Mouse (Mus musculus) lung, embryonic 14.5 days (tissue): ENCODE results near the gene Pitpnm1. TPM values are rescaled to one million over a fixed set of nuclear protein-coding genes. Genes with fewer than 3 reads are reported as not detected.
"Not testable (repeated sequence)": the region's sequence is repeated elsewhere in the genome, so short reads cannot be mapped to it uniquely, and the experiment has no call there.

ENCODE experiments used
- ATAC-seq: fragments of 200-750 bp; cut with Nextera tagmentation; 2 replicates; pipeline ENCODE4 v1.8.0; 2017; ENCODE audit warnings: mild to moderate bottlenecking, moderate TSS enrichment, moderate library complexity; ENCODE audit not compliant: insufficient read depth
- DNase-seq: peaks from one replicate; pipeline ENCODE4 v3.0.0-alpha.2; 2015
- H3K27ac ChIP-seq: fragments of 300-500 bp; sonication (generic); 2 replicates; pipeline ENCODE4 v1.5.1; 2014; ENCODE audit warnings: low read depth, mild to moderate bottlenecking, moderate library complexity
- H3K27me3 ChIP-seq: fragments of 300-500 bp; sonication (generic); 2 replicates; pipeline ENCODE4 v1.6.1; 2014; ENCODE audit warnings: low read length, control low read depth; ENCODE audit not compliant: insufficient read depth
- H3K36me3 ChIP-seq: fragments of 300-500 bp; sonication (generic); 2 replicates; pipeline ENCODE4 v1.6.1; 2014; ENCODE audit warnings: control low read depth; ENCODE audit not compliant: insufficient read depth
- H3K4me1 ChIP-seq: fragments of 300-500 bp; sonication (generic); 2 replicates; pipeline ENCODE4 v1.6.1; 2014; ENCODE audit warnings: antibody characterized with exemption, control low read depth; ENCODE audit not compliant: insufficient read depth
- H3K4me2 ChIP-seq: fragments of 300-500 bp; sonication (generic); 2 replicates; pipeline ENCODE4 v1.6.1; 2014; ENCODE audit warnings: mild to moderate bottlenecking
- H3K4me3 ChIP-seq: fragments of 300-500 bp; sonication (generic); 2 replicates; pipeline ENCODE4 v1.5.1; 2014; ENCODE audit warnings: low read depth, low read length
- H3K9ac ChIP-seq: fragments of 300-500 bp; sonication (generic); 2 replicates; pipeline ENCODE4 v1.6.1; 2014
- H3K9me3 ChIP-seq: fragments of 300-500 bp; sonication (generic); 2 replicates; pipeline ENCODE4 v1.6.1; 2016; ENCODE audit warnings: low read depth, low read length, control low read depth
- CTCF ChIP-seq: IDR thresholded peaks from 2 replicates; pipeline ENCODE4 v1.5.1; 2016; ENCODE audit warnings: antibody characterized with exemption, low read depth
- WGBS: fragments of 180-500 bp; shearing (Covaris S2); extraction: QIAGEN DNeasy Blood & Tissue Kit; methylation state at CpG from one replicate; pipeline ENCODE4 v1.1.7; 2014; 5-methylcytosine and 5-hydroxymethylcytosine counted together
- polyA plus RNA-seq: library from polyadenylated mRNA; unstranded; fragments of >200 nt; fragmentation: Nextera tagmentation; extraction: Ambion mirVana; gene quantifications from 2 replicates; pipeline ENCODE4 v1.2.1, GENCODE M21; 2014

The Pitpnm1 gene
- polyA plus RNA-seq, 1 experiment from 2014 or later = 5.5 TPM

DNA sequence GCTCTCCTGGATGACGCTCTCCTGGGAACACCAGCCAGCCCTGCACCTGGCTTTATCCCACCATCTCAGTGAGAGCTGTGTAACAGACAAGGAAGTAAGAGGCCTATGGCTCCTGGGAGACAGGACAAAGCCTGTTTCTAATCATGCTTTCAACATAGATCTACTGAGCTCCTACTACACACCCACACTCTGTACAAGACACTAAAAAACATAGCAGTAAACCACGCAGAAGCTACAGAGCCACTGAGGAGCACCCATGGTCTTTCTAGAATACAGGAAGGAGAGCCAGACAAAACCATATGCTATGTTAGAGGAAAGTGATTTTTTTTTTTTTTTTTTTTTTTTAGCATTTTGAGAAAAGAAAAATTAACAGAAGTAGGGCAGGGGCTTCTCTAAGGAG, 18.6 kb downstream of the Pitpnm1 start:
- 99% methylated on average over 2 of the region's 2 CpGs for WGBS
- DNase-seq (no peak), ATAC-seq (no peak)
- peaks cover 3% of the 10 kb centered on the region; the same call in 1 of the 2 replicates for H3K4me1 ChIP-seq
- no peaks in the 10 kb centered on the region for H3K27me3 ChIP-seq
- no peak overlapping the region for H3K4me3 ChIP-seq
- no peaks in the 10 kb centered on the region for H3K9me3 ChIP-seq
- H3K36me3 ChIP-seq = peaks cover 51% of the 10 kb centered on the region
- no peak overlapping the region for H3K9ac ChIP-seq
- H3K4me2 ChIP-seq = no peak overlapping the region
- no peak for TF ChIP-seq CTCF
- no peak overlapping the region for H3K27ac ChIP-seq

DNA sequence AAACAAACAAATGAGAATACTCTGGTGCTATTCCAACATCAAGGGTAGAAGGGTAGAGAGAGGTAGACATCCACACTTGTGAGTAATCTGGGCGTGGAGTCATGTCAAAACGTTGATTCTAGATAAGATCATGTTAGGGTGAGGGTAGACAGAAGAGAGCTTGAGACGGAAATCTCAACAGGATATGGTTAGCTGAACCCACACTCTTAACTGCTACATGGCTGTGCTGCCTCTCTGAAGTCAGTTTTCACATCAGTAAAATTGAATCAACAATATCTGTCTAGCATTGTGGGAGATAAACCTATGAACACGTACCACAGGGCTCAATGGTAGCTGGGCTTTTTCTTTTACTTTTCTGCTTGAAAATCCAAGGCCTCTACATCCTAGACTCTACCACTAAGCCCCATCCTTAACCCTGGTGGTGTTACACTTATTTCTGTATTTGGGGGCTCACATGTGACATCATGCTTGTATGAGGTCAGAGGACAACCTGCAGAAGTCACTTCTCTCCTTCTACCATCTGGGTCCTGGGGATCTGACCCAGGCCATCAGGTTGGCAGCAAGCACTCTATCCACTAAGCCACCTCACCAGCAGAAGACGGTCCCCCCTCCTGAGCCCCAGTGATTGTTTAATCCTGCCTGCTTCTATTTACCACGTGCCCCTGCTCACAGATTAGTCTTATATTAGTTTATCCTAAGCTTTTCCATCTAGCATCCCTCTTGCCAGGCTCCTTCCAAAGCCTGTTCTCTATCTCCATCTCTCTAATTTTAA, 20.1 kb downstream of the Pitpnm1 start:
- Histone ChIP-seq H3K9ac (0 out of 2 replicates have a peak overlapping the region, but pooled peaks have one; percentile 0), H3K9me3 (no peaks in the 10 kb centered on the region), H3K4me3 (no peak overlapping the region; the same call in 1 of the 2 replicates), H3K36me3 (peaks cover 35% of the 10 kb centered on the region), H3K4me2 (no peak overlapping the region; the same call in 1 of the 2 replicates), H3K27ac (no peak overlapping the region), H3K27me3 (no peaks in the 10 kb centered on the region), H3K4me1 (peaks cover 3% of the 10 kb centered on the region; the same call in 1 of the 2 replicates)
- TF ChIP-seq CTCF = no peak
- WGBS = 71% methylated on average over 6 of the region's 6 CpGs
- no peak for ATAC-seq
- no peak for DNase-seq

DNA sequence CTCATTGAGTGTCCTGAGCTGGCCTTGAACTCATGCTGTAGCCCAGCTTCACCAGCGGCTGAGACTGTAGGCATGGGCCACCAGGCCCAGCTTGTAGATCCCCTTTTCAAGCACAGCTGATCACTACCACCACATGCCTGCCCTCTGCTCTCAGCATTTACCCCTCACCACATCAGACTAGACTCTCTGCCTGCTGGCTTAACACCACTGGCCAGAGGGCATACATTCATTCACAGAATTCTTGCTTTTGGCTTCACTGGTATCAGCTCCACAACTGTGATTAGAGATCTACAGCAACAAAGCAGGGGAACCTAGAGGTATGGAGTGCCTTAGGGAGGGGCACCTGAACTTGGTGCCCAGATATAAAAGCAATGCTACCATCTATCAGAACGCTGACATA, 20.7 kb downstream of the Pitpnm1 start:
- 95% methylated on average over 2 of the region's 2 CpGs for WGBS
- H3K27ac ChIP-seq = no peak overlapping the region
- peaks cover 29% of the 10 kb centered on the region for H3K36me3 ChIP-seq
- peak overlapping the region; percentile 49 for H3K4me3 ChIP-seq
- H3K27me3 ChIP-seq = no peaks in the 10 kb centered on the region
- H3K9me3 ChIP-seq = no peaks in the 10 kb centered on the region
- 0 out of 2 replicates have a peak overlapping the region, but pooled peaks have one; percentile 0 for H3K9ac ChIP-seq
- H3K4me2 ChIP-seq = peak overlapping the region; percentile 65
- H3K4me1 ChIP-seq = peaks cover 6% of the 10 kb centered on the region; the same call in 1 of the 2 replicates
- ATAC-seq = no peak
- no peak for DNase-seq
- TF ChIP-seq CTCF = no peak

DNA sequence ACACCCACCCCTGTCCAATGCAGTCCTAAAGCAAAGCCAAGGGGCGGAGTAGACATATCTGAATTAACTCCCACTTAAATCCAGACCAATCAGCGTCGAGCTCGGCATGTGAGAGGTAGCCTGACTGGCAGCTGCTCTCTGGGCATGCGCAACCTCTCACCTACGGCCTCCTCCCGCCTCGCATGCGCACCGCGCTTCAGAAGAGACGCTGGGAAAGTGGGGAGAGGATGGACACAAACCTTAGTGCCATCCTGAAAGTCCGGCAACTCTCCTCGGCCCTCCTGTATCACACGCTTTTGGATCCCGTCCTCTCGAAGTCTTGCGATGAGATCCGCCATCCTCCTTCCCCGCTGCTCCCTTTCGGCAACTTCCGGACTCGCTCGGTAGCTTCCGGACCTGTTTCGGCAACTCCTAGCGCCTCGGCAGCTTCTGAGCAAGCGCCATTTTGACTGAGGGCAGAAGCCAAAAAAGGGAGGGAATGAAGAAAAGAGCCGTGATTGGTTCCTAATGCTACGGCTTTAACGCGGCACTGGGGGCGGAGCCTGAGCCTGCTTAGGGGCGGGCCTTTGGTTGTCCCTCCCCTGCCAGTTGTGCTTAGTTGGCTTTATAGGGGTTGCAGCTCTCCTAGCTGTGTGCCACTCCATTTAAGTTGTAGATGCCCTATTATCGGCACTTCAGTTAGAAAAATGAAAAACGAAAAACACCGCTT, 21.5 kb downstream of the Pitpnm1 start:
- Histone ChIP-seq H3K4me3 (peak overlapping the region; percentile 49), H3K36me3 (peaks cover 23% of the 10 kb centered on the region), H3K4me1 (peaks cover 6% of the 10 kb centered on the region; the same call in 1 of the 2 replicates), H3K27me3 (no peaks in the 10 kb centered on the region), H3K9ac (peak overlapping the region; percentile 58), H3K9me3 (no peaks in the 10 kb centered on the region), H3K4me2 (peak overlapping the region; percentile 65), H3K27ac (peak overlapping the region; percentile 83; the same call in 1 of the 2 replicates)
- 3% methylated on average over 38 of the region's 38 CpGs for WGBS
- DNase-seq (peak; percentile 100), ATAC-seq (peak; percentile 74)
- TF ChIP-seq CTCF = no peak

DNA sequence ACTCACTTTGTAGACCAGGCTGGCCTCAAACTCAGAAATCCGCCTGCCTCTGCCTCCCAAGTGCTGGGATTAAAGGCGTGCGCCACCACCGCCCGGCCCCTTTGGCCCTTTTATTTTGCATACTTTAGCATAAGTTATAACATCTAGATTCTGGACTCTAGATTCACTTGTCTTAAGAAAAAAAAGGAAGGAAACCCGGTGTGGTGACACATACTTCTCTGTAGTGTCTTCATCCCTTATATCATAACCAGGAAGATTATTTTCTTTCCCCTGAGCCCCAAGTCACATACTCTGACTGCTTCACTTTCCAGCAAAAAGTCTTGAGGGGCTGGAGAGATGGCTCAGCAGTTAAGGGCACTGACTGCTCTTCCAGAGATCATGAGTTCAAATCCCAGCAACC, 22.1 kb downstream of the Pitpnm1 start:
- not testable (repeated sequence) for H3K27me3 ChIP-seq, H3K9ac ChIP-seq, H3K9me3 ChIP-seq, ATAC-seq, DNase-seq, H3K4me3 ChIP-seq
- WGBS = 55% methylated on average over 6 of the region's 6 CpGs
- peak overlapping the region; percentile 65 for H3K4me2 ChIP-seq
- H3K36me3 ChIP-seq = peaks cover 16% of the 10 kb centered on the region
- H3K4me1 ChIP-seq = peaks cover 11% of the 10 kb centered on the region
- H3K27ac ChIP-seq = 0 out of 2 replicates have a peak overlapping the region, but pooled peaks have one; percentile 1

DNA sequence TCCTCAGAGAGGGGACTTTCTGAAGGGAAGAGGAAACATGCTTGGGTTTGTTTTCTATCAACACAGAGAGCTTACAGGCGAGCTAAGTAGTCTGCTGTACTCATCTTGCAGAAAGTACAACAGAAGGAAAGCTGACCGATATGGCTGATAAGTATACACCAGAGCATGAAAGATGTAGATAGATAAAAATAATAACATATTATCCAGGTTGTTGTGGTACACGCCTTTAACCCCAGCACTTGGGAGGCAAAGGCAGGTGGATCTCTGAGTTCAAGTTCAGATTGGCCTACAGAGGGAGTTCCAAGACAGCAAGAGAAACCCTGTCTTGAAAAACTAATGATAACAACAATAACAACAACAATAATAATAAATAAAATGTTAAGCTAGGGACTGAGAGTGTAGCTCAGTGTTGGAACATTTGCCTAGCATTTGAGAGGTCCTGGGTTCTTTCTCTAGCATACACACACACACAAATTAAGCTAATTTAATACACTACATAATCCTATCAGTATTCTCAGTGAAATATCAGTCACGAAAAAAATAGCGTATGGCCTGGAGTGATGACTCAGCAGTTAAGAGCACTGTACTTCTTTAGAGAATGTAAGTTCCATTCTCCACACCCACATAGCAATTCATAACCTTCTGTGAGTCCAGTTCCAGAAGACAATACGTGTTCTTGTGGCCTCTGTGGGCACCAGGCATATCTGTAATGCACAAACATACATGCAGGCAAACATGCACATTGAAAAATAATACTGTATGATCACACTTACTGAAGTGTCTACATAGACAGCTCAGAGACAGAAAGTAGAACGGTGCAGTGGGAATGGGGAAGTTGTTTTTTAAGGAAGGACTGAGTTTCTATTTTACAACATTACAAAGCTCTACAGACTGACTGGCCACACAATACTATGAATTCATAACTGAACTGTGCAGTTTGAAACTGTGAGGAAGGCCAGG, 22.9 kb downstream of the Pitpnm1 start:
- no peak overlapping the region for H3K4me2 ChIP-seq
- peaks cover 13% of the 10 kb centered on the region for H3K4me1 ChIP-seq
- no peaks in the 10 kb centered on the region for H3K9me3 ChIP-seq
- H3K9ac ChIP-seq = no peak overlapping the region
- peaks cover 8% of the 10 kb centered on the region for H3K36me3 ChIP-seq
- WGBS = 73% methylated on average over 7 of the region's 7 CpGs
- no peak overlapping the region for H3K27ac ChIP-seq
- no peak for ATAC-seq
- TF ChIP-seq CTCF = no peak
- no peaks in the 10 kb centered on the region for H3K27me3 ChIP-seq
- no peak for DNase-seq
- no peak overlapping the region for H3K4me3 ChIP-seq
